Mouse (Mus musculus): ENCODE measurements around the gene Afap1l2. TPM values are rescaled to one million over a fixed set of nuclear protein-coding genes. Genes with fewer than 3 reads are reported as not detected.
A peak's percentile ranks its signal among the peaks of the same experiment; 100 is the strongest.

The Afap1l2 gene
- polyA plus RNA-seq, 2 experiments: 6.8 TPM

DNA sequence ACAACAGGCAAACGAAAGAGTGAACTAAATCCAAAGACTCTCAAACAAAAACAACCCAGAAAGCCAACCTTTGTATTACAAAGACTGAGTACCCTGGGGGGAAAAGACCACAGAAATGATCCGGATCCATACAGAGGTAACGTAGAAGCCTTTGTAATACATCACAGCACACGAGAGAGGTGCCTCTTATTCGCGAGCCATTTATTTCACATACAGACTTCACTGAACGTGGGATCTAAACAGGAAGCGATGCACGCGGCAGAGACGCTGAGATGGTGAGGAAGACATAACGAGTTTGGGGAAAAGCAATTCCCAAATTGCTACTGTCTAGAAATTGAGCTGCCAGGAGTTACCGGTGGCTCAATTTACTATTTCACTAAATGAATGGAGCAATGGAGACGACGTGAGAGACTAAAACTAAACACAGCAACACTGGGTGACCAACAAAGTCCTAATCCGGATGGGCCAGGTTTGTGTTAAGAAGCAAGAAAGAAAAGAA, 41.6 kb upstream of the Afap1l2 start:
- WGBS: 67% methylated on average over 16 of the region's 16 CpGs
- Histone ChIP-seq H3K4me3 (replicated peaks; ENCODE audit: low read length) (no peak overlapping the region), H3K4me2 (replicated peaks; ENCODE audit: low read depth, low read length, severe bottlenecking) (no peak overlapping the region), H3K36me3 (ENCODE audit: control insufficient read depth, insufficient read depth, low read length) (peaks cover 6% of the 10 kb centered on the region; the same call in 1 of the 2 replicates), H3K27me3 (ENCODE audit: control insufficient read depth, insufficient read depth, low read length) (no peaks in the 10 kb centered on the region), H3K9ac (ENCODE audit: low read depth, low read length, severe bottlenecking) (no peak overlapping the region; the same call in 1 of the 2 replicates), H3K4me1 (ENCODE audit: control insufficient read depth, insufficient read depth, low read length) (no peaks in the 10 kb centered on the region), H3K9me3 (ENCODE audit: control insufficient read depth, low read length) (no peaks in the 10 kb centered on the region), H3K27ac (replicated peaks; ENCODE audit: low read depth, low read length) (no peak overlapping the region)
- no peak for TF ChIP-seq POLR2A (IDR thresholded peaks at IDR 0.05; ENCODE audit: borderline replicate concordance, extremely low read depth, insufficient read depth, insufficient read length)
- no peak for ATAC-seq (ENCODE audit: low FRiP score, low read depth)
- no peak for DNase-seq (ENCODE audit: low spot score)

- Histone ChIP-seq H3K9ac (ENCODE audit: low read depth, low read length, severe bottlenecking) (no peak overlapping the region), H3K27me3 (ENCODE audit: control insufficient read depth, insufficient read depth, low read length) (no peaks in the 10 kb centered on the region), H3K27ac (replicated peaks; ENCODE audit: low read depth, low read length) (no peak overlapping the region), H3K4me1 (ENCODE audit: control insufficient read depth, insufficient read depth, low read length) (no peaks in the 10 kb centered on the region), H3K4me2 (replicated peaks; ENCODE audit: low read depth, low read length, severe bottlenecking) (no peak overlapping the region), H3K36me3 (ENCODE audit: control insufficient read depth, insufficient read depth, low read length) (peaks cover 7% of the 10 kb centered on the region; the same call in 1 of the 2 replicates), H3K9me3 (ENCODE audit: control insufficient read depth, low read length) (no peaks in the 10 kb centered on the region), H3K4me3 (replicated peaks; ENCODE audit: low read length) (no peak overlapping the region)
- no peak for TF ChIP-seq POLR2A (IDR thresholded peaks at IDR 0.05; ENCODE audit: borderline replicate concordance, extremely low read depth, insufficient read depth, insufficient read length)
- no peak for DNase-seq (ENCODE audit: low spot score)
- ATAC-seq (ENCODE audit: low FRiP score, low read depth): no peak
- WGBS: 81% methylated on average over 9 of the region's 9 CpGs
Observed at GRCm38 (mm10) chr19:57047671-57048320, 39.8 kb upstream of the Afap1l2 start.

DNA sequence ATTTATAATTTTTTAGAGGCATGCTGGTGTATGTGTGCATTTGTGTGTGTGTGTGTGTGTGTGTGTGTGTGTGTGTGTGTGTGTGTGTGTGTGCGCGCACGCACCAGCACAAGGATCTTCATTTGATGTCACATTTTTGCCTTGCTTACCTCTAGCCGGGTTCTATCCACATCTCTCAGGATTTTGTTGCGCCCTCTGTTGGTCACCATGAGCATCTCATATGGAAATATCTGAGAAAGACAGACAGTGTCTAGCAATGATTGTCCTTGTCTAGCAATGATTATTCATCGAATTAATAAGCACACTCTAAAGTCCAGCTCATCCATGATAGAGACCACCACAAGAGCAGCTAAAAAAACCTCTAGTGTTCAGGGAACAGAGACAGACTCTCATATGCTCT, 31.2 kb upstream of the Afap1l2 start:
- Histone ChIP-seq H3K4me1 (ENCODE audit: control insufficient read depth, insufficient read depth, low read length) (no peaks in the 10 kb centered on the region), H3K9ac (ENCODE audit: low read depth, low read length, severe bottlenecking) (no peak overlapping the region), H3K36me3 (ENCODE audit: control insufficient read depth, insufficient read depth, low read length) (peaks cover 20% of the 10 kb centered on the region; the same call in 1 of the 2 replicates), H3K27me3 (ENCODE audit: control insufficient read depth, insufficient read depth, low read length) (no peaks in the 10 kb centered on the region), H3K27ac (replicated peaks; ENCODE audit: low read depth, low read length) (no peak overlapping the region), H3K4me2 (replicated peaks; ENCODE audit: low read depth, low read length, severe bottlenecking) (no peak overlapping the region), H3K9me3 (ENCODE audit: control insufficient read depth, low read length) (no peaks in the 10 kb centered on the region), H3K4me3 (replicated peaks; ENCODE audit: low read length) (no peak overlapping the region)
- 65% methylated on average over 6 of the region's 6 CpGs for WGBS
- no peak for TF ChIP-seq POLR2A (IDR thresholded peaks at IDR 0.05; ENCODE audit: borderline replicate concordance, extremely low read depth, insufficient read depth, insufficient read length)
- ATAC-seq (ENCODE audit: low FRiP score, low read depth) (no peak), DNase-seq (ENCODE audit: low spot score) (no peak)

- H3K9ac ChIP-seq (ENCODE audit: low read depth, low read length, severe bottlenecking): no peak overlapping the region
- no peaks in the 10 kb centered on the region for H3K9me3 ChIP-seq (ENCODE audit: control insufficient read depth, low read length)
- peaks cover 20% of the 10 kb centered on the region; the same call in 1 of the 2 replicates for H3K36me3 ChIP-seq (ENCODE audit: control insufficient read depth, insufficient read depth, low read length)
- DNase-seq (ENCODE audit: low spot score) (no peak), ATAC-seq (ENCODE audit: low FRiP score, low read depth) (no peak)
- no peak overlapping the region for H3K27ac ChIP-seq (replicated peaks; ENCODE audit: low read depth, low read length)
- no peak for TF ChIP-seq POLR2A (IDR thresholded peaks at IDR 0.05; ENCODE audit: borderline replicate concordance, extremely low read depth, insufficient read depth, insufficient read length)
- no peak overlapping the region for H3K4me3 ChIP-seq (replicated peaks; ENCODE audit: low read length)
- WGBS: 85% methylated on average over 15 of the region's 15 CpGs
- no peak overlapping the region for H3K4me2 ChIP-seq (replicated peaks; ENCODE audit: low read depth, low read length, severe bottlenecking)
- no peaks in the 10 kb centered on the region for H3K27me3 ChIP-seq (ENCODE audit: control insufficient read depth, insufficient read depth, low read length)
- no peaks in the 10 kb centered on the region for H3K4me1 ChIP-seq (ENCODE audit: control insufficient read depth, insufficient read depth, low read length)
Observed at GRCm38 (mm10) chr19:57036860-57037259, 28.8 kb upstream of the Afap1l2 start.

DNA sequence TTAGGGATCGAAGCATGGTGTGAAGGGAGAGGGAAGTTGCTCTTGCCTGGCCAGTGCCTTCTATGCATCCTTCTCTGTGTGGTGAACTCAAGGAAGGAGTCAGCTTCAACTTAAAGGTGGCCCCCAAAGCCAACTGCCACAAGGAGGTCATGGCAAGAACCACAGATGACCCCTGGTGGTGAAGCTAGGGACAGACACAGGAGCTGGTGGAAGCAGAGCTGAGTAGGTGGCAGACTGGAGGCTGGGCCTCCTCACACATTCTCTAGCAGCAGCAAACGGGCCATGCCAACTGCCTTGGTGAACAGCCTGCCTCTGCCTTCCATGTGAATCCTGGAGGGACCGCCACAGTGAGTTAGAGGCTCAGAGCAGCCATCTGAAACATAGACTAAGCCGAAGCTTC, 23.6 kb upstream of the Afap1l2 start:
- Histone ChIP-seq H3K4me1 (ENCODE audit: control insufficient read depth, insufficient read depth, low read length) (no peaks in the 10 kb centered on the region), H3K27me3 (ENCODE audit: control insufficient read depth, insufficient read depth, low read length) (no peaks in the 10 kb centered on the region), H3K36me3 (ENCODE audit: control insufficient read depth, insufficient read depth, low read length) (peaks cover 6% of the 10 kb centered on the region; the same call in 1 of the 2 replicates), H3K9ac (ENCODE audit: low read depth, low read length, severe bottlenecking) (no peak overlapping the region), H3K4me2 (replicated peaks; ENCODE audit: low read depth, low read length, severe bottlenecking) (no peak overlapping the region), H3K27ac (replicated peaks; ENCODE audit: low read depth, low read length) (no peak overlapping the region), H3K4me3 (replicated peaks; ENCODE audit: low read length) (no peak overlapping the region), H3K9me3 (ENCODE audit: control insufficient read depth, low read length) (peaks cover 6% of the 10 kb centered on the region; the same call in 1 of the 2 replicates)
- no peak for ATAC-seq (ENCODE audit: low FRiP score, low read depth)
- TF ChIP-seq POLR2A (IDR thresholded peaks at IDR 0.05; ENCODE audit: borderline replicate concordance, extremely low read depth, insufficient read depth, insufficient read length): no peak
- 69% methylated on average over 4 of the region's 4 CpGs for WGBS
- DNase-seq (ENCODE audit: low spot score): peak; percentile 42
